Mouse (Mus musculus) ovary, adult 18-20 months (tissue): ENCODE data around the gene Hist2h2aa2.
A peak's percentile ranks its signal among the peaks of the same experiment; 100 is the strongest.
"Not testable (repeated sequence)": the region's sequence is repeated elsewhere in the genome, so short reads cannot be mapped to it uniquely, and the experiment has no call there.

ENCODE experiments used
- DNase-seq: peaks from one replicate; pipeline ENCODE4 v3.0.0; 2022; ENCODE audit warnings: low spot score, mixed read lengths

Gene Hist2h2aa2

GRCm38 (mm10) chr3:96261623-96262022 lies 21.5 kb upstream of the Hist2h2aa2 start:
- DNase-seq: no peak

GRCm38 (mm10) chr3:96260220-96260619 lies 20.1 kb upstream of the Hist2h2aa2 start:
- DNase-seq: no peak

GRCm38 (mm10) chr3:96257190-96257589 lies 17.1 kb upstream of the Hist2h2aa2 start:
- DNase-seq: no peak

- DNase-seq: no peak
Observed at GRCm38 (mm10) chr3:96255926-96256593, 16.0 kb upstream of the Hist2h2aa2 start.

GRCm38 (mm10) chr3:96254683-96255355 lies 14.7 kb upstream of the Hist2h2aa2 start:
- no peak for DNase-seq

- DNase-seq: no peak
Observed at GRCm38 (mm10) chr3:96251787-96252186, 11.7 kb upstream of the Hist2h2aa2 start.

- DNase-seq: no peak
Observed at GRCm38 (mm10) chr3:96250890-96251289, 10.8 kb upstream of the Hist2h2aa2 start.

GRCm38 (mm10) chr3:96249034-96249345 lies 8.9 kb upstream of the Hist2h2aa2 start:
- DNase-seq: no peak

GRCm38 (mm10) chr3:96248141-96249033 lies 8.3 kb upstream of the Hist2h2aa2 start:
- no peak for DNase-seq

- DNase-seq: no peak
Observed at GRCm38 (mm10) chr3:96247356-96248140, 7.5 kb upstream of the Hist2h2aa2 start.

GRCm38 (mm10) chr3:96246427-96246856 lies 6.4 kb upstream of the Hist2h2aa2 start, which contains the start of gene Hist2h3c1:
Gene Hist2h3c1 (plus strand): TSS chr3:96246685.
- not testable (repeated sequence) for DNase-seq

GRCm38 (mm10) chr3:96246018-96246417 lies 5.9 kb upstream of the Hist2h2aa2 start:
- not testable (repeated sequence) for DNase-seq

- DNase-seq: peak; percentile 76
Observed at GRCm38 (mm10) chr3:96245003-96245886, 5.2 kb upstream of the Hist2h2aa2 start, which contains the start of gene Hist2h2aa1. Gene Hist2h2aa1 (plus strand): TSS chr3:96245497.

GRCm38 (mm10) chr3:96243921-96244572 lies 4.0 kb upstream of the Hist2h2aa2 start:
- no peak for DNase-seq

- DNase-seq: no peak
Observed at GRCm38 (mm10) chr3:96240799-96241197, 722 bp upstream of the Hist2h2aa2 start.

- peak; percentile 62 for DNase-seq
Observed at GRCm38 (mm10) chr3:96238954-96239793, 902 bp downstream of the Hist2h2aa2 start, which contains the start of gene Hist2h3c2. Gene Hist2h3c2 (minus strand): TSS chr3:96239127.

GRCm38 (mm10) chr3:96237904-96238511 lies 2.1 kb downstream of the Hist2h2aa2 start:
- no peak for DNase-seq

GRCm38 (mm10) chr3:96237335-96237903 lies 2.7 kb downstream of the Hist2h2aa2 start:
- no peak for DNase-seq
